Mouse (Mus musculus): ENCODE measurements at regions not wholly inside any gene's neighbourhood (a gene's known extent, or its start where the extent isn't known, plus 50 kb on each side); places are given as distances from the start of the nearest gene placed in this dataset.

GRCm38 (mm10) chr9:88240740-88241139 is 86.3 kb upstream of the Nt5e start:
- Histone ChIP-seq H3K79me2 (ENCODE audit: control insufficient read depth, insufficient read depth, low read length, poor library complexity) (no peaks in the 10 kb centered on the region), H3K4me3 (ENCODE audit: control insufficient read depth in 1 of 2, insufficient read depth in 1 of 2, low read depth in 2 of 2, low read length in 2 of 2) (no peak overlapping the region), H3K36me3 (ENCODE audit: control insufficient read depth in 1 of 2, insufficient read depth in 2 of 2, low read length in 2 of 2) (peaks cover 0 to 3% of the 10 kb centered on the region in 2 experiments; a peak in 1 of 4 replicates), H3K27me3 (ENCODE audit: control insufficient read depth in 1 of 2, insufficient read depth in 2 of 2, low read length in 2 of 2) (peaks cover 0 to 2% of the 10 kb centered on the region in 2 experiments; a peak in 1 of 4 replicates), H3K9me3 (replicated peaks; ENCODE audit: insufficient read depth, low read length) (no peaks in the 10 kb centered on the region), H3K9ac (ENCODE audit: control insufficient read depth, low read depth, low read length, poor library complexity, severe bottlenecking) (no peak overlapping the region), H3K4me1 (ENCODE audit: control insufficient read depth in 1 of 2, insufficient read depth in 2 of 2, low read length in 2 of 2) (no peaks in the 10 kb centered on the region; a peak in 1 of 4 replicates), H3K27ac (ENCODE audit: control insufficient read depth, low read depth, low read length) (no peak overlapping the region)
- TF ChIP-seq ETS1 (IDR thresholded peaks at IDR 0.05; ENCODE audit: low read depth, low read length) (no peak), ZMIZ1 (IDR thresholded peaks at IDR 0.05; ENCODE audit: low read depth, low read length) (no peak), EP300 (IDR thresholded peaks at IDR 0.05; ENCODE audit: low read depth in 1 of 2, low read length in 2 of 2) (no peak), HCFC1 (IDR thresholded peaks at IDR 0.05; ENCODE audit: low read depth, low read length) (no peak), POLR2AphosphoS5 (IDR thresholded peaks at IDR 0.05; ENCODE audit: borderline replicate concordance, low read depth, low read length) (no peak), TCF12 (IDR thresholded peaks at IDR 0.05; ENCODE audit: low read depth, low read length) (no peak)
- no peak for DNase-seq (ENCODE audit: low read depth, low spot score)

GRCm38 (mm10) chr9:88241203-88241995 is 85.6 kb upstream of the Nt5e start:
- Histone ChIP-seq H3K9me3 (replicated peaks; ENCODE audit: insufficient read depth, low read length) (no peaks in the 10 kb centered on the region), H3K4me1 (ENCODE audit: control insufficient read depth in 1 of 2, insufficient read depth in 2 of 2, low read length in 2 of 2) (no peaks in the 10 kb centered on the region; a peak in 1 of 4 replicates), H3K27ac (ENCODE audit: control insufficient read depth, low read depth, low read length) (no peak overlapping the region), H3K9ac (ENCODE audit: control insufficient read depth, low read depth, low read length, poor library complexity, severe bottlenecking) (peak overlapping the region; percentile 20; the same call in 1 of the 2 replicates), H3K4me3 (ENCODE audit: control insufficient read depth in 1 of 2, insufficient read depth in 1 of 2, low read depth in 2 of 2, low read length in 2 of 2) (peak overlapping the region; percentile 9 to 18; a peak in 1 of 4 replicates), H3K36me3 (ENCODE audit: control insufficient read depth in 1 of 2, insufficient read depth in 2 of 2, low read length in 2 of 2) (peaks cover 0 to 3% of the 10 kb centered on the region in 2 experiments; a peak in 1 of 4 replicates), H3K27me3 (ENCODE audit: control insufficient read depth in 1 of 2, insufficient read depth in 2 of 2, low read length in 2 of 2) (peaks cover 0 to 5% of the 10 kb centered on the region in 2 experiments; a peak in 2 of 4 replicates), H3K79me2 (ENCODE audit: control insufficient read depth, insufficient read depth, low read length, poor library complexity) (no peaks in the 10 kb centered on the region)
- peak; percentile 89 for DNase-seq (ENCODE audit: low read depth, low spot score)
- TF ChIP-seq ETS1 (IDR thresholded peaks at IDR 0.05; ENCODE audit: low read depth, low read length) (no peak), HCFC1 (IDR thresholded peaks at IDR 0.05; ENCODE audit: low read depth, low read length) (peak; percentile 44; the same call in 1 of the 2 replicates), MXI1 (IDR thresholded peaks at IDR 0.05; ENCODE audit: low read depth, low read length) (peak; percentile 55; the same call in 1 of the 2 replicates), NRF1 (IDR thresholded peaks at IDR 0.05; ENCODE audit: insufficient read depth, low read depth, low read length, poor library complexity, severe bottlenecking) (peak; percentile 65), MAX (IDR thresholded peaks at IDR 0.05; ENCODE audit: low read length) (peak; percentile 91), SIN3A (IDR thresholded peaks at IDR 0.05; ENCODE audit: low read length) (peak; percentile 75), MYC (IDR thresholded peaks at IDR 0.05; ENCODE audit: low read depth, low read length) (peak; percentile 76), CTCF (IDR thresholded peaks at IDR 0.05 in 2 of 3, conservative IDR thresholded peaks at IDR 0.05 in 1 of 3; ENCODE audit: control insufficient read depth in 1 of 3, insufficient read depth in 1 of 3, low read depth in 2 of 3, low read length in 3 of 3, poor library complexity in 1 of 3, severe bottlenecking in 1 of 3) (peak; percentile 56 to 93 (median 60)), POLR2A (IDR thresholded peaks at IDR 0.05; ENCODE audit: control insufficient read depth in 1 of 2, insufficient read depth in 1 of 2, low read depth in 1 of 2, low read length in 2 of 2, poor library complexity in 1 of 2) (0 out of 4 replicates have a peak, but pooled peaks of 1 of the 2 experiments have one; percentile 31), ZC3H11A (IDR thresholded peaks at IDR 0.05; ENCODE audit: low read depth, low read length) (peak; percentile 97), MAFK (IDR thresholded peaks at IDR 0.05; ENCODE audit: borderline replicate concordance, low read depth, low read length) (no peak), TCF12 (IDR thresholded peaks at IDR 0.05; ENCODE audit: low read depth, low read length) (0 out of 2 replicates have a peak, but pooled peaks have one; percentile 3), JUND (IDR thresholded peaks at IDR 0.05; ENCODE audit: low read depth, low read length) (peak; percentile 60; the same call in 1 of the 2 replicates), USF1 (IDR thresholded peaks at IDR 0.05; ENCODE audit: low read depth, low read length) (peak; percentile 46), MEF2A (IDR thresholded peaks at IDR 0.05; ENCODE audit: extremely low read depth, insufficient replicate concordance, low read depth, low read length, poor library complexity, severe bottlenecking) (no peak), SMC3 (IDR thresholded peaks at IDR 0.05; ENCODE audit: low read depth, low read length) (peak; percentile 94), RAD21 (IDR thresholded peaks at IDR 0.05; ENCODE audit: low read depth, low read length) (no peak; the same call in none of the 2 replicates), NELFE (IDR thresholded peaks at IDR 0.05; ENCODE audit: low read depth, low read length) (no peak), POLR2AphosphoS2 (IDR thresholded peaks at IDR 0.05; ENCODE audit: low read length) (no peak)
